Mouse (Mus musculus) cerebellum, postnatal 36 days (tissue): ENCODE data around the gene Nrbf2.

ENCODE experiments used
- DNase-seq, 2 experiments: peaks; one replicate each; pipeline ENCODE4 v3.0.0; 2021 to 2022; ENCODE audit warnings: mixed read lengths in 2 of 2

Nrbf2 gene

DNA sequence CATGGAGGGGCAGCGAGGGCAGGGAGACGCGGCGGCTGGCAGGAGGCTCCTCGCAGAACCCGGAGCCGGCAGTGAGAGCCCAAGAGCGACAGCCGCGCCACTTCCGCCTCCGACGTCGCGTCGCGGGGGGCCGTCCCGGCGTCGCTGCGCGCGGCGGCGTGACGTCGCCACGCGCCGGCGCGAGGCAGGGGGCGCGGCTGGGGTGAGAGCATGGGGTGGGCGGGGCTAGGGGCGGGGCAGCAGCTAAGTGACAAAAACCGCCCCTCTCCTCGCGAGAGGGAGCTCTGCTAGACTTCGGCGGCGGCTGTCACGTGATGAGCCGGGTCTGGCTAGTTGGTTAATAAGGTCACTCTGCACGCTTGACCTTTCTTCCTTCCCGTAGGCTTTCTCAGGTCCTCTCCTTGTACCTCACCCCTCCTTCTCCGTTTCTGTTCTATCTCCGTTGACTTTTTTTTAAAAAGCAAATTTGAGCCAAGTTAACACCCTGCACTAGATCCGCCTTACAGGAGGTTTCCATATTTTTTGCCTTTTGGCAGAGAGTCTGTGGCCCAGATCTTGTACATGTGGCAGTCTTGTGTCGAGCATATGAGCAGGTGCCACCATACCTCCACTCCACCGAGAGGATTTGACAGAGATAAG, at the start of gene Nrbf2:
Nrbf2 (minus strand) TSS at position 130 of the 639 bp plus-strand sequence.
- DNase-seq: peak; percentile 77 to 87

DNA sequence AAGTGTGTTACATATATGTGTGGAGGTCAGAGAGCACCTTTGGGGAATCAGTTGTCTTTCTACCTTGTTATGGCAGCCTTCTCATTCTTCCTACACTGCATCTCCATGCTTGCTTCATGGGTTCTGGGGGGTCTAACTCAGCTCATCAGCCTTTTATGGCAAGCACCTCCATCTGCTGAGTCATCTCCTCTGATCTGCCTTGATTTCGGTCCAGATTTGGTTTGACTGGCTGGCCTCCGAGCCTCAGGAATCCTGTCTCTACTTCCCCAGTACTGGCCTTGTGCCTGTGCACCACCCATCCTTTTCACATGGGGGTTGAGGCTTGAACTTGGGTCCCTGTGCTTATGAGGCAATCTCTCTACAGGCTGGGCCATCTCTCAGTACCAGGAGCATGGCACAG, 45.5 kb upstream of the Nrbf2 start:
- no peak for DNase-seq

GRCm38 (mm10) chr10:67329661-67330060, 44.6 kb upstream of the Nrbf2 start:
- no peak for DNase-seq

GRCm38 (mm10) chr10:67328208-67328607, 43.1 kb upstream of the Nrbf2 start:
- no peak for DNase-seq

DNA sequence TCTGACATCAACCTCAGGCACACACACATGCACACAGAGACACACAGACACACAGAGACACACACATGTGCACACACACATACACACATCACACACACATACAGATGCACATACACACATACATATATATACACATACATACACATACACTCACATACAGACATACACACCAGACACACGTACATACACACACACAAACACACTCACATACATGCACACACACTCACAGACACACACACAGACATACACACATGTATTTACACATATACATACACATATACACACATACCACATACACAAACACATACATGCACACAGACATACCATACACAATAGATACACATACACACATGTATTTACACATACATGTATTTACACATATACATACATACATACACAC, 38.9 kb upstream of the Nrbf2 start:
- DNase-seq: no peak

DNA sequence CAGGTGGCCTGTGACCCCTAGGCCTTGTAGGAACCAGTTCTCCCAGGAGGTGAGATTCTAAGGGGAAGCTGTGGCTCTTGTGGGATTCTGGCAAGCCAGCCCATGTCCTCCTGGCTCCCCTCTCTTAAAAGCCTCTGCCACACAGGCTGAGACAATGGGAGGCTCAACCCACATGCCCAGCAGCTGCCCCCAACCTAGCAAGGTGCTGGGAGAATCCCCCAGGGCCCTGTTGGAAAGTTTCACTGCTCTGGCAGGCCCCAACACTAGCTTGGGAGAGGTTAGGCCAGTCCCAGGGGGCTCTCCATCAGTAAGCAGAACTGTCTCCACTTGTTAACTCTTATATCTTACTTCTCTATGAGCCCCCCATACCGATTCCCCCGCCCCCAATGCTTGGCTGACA, 36.3 kb upstream of the Nrbf2 start:
- no peak for DNase-seq

DNA sequence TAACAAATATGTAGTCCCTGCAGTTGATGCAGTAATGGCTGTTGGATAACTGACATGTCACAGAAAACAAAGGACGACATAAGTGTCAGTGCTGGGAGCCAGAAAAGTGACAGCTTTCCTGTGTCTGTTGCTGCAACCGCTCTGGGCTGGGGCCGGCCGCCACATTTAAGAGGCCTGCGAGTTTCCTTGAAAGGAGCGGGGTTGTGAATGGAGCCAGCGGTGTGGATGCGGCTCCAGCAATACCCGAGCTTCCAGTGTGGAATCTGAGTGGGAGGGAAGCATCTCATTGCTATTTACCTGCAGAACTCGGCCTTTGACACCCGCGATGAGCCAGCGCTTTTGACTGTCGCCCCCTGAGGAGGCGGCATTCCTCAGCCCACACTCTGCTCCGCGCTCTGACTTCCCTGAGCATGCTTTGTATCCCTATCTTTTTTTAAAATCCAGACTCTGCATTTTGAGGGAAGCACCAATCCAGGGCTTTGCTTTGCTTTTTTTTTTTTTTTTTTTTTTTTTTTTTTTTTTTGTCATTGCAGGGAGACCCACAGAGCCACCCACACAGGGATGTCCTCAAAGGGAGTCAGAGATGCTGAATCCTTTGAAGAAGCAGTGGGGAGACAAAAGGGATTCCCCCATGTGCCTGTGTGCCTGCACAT, 35.2 kb upstream of the Nrbf2 start:
- DNase-seq: no peak

- no peak for DNase-seq
These were observed 34.1 kb upstream of the Nrbf2 start for GRCm38 (mm10) chr10:67319016-67319725.

DNA sequence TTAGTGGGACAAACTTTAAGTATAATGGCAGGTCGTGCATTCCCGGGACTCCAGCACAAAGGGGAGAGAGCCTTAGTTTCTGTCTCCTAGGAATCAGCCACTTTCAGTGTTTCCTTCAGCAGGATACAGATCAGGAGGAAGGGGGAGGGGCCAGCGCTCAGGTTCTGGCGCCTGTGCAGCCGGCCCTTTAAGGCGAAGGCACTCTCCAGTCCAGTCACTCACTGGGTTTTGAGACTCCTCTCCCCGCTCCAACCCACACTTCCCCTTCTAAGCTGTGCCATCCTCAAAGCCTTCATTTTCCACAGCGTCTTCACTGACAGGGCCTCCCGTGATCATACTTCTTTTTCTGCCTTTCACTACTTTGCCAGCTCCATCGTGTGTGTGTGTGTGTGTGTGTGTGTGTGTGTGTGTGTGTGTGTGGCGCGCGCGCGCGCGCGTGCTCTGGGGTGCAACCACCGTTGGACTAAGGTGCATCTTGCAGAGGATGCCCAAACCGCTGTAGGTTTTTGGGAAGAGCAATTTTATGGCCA, 32.9 kb upstream of the Nrbf2 start:
- DNase-seq: peak in 1 of 2 experiments; percentile 10

- DNase-seq: peak; percentile 41 to 51
These were observed 29.8 kb upstream of the Nrbf2 start for GRCm38 (mm10) chr10:67314811-67315435.

DNA sequence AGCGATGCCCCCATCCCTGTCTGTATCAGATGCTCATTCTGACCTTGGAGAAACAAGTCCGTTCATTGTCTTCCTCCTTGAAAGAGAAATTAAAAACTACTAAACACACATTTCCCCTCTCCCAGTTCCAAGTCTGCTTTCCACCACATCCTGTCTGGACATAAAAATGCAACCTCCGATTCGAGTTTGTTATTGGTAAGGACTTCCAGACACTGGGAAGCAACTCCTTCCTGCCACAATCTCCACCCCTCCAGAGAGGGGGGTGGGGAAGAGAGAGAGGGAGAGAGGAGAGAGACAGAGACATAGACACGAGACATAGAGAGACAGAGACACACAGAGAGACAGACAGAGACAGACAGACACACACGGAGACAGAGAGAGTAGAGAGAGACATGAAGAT, 27.4 kb upstream of the Nrbf2 start:
- no peak for DNase-seq

DNA sequence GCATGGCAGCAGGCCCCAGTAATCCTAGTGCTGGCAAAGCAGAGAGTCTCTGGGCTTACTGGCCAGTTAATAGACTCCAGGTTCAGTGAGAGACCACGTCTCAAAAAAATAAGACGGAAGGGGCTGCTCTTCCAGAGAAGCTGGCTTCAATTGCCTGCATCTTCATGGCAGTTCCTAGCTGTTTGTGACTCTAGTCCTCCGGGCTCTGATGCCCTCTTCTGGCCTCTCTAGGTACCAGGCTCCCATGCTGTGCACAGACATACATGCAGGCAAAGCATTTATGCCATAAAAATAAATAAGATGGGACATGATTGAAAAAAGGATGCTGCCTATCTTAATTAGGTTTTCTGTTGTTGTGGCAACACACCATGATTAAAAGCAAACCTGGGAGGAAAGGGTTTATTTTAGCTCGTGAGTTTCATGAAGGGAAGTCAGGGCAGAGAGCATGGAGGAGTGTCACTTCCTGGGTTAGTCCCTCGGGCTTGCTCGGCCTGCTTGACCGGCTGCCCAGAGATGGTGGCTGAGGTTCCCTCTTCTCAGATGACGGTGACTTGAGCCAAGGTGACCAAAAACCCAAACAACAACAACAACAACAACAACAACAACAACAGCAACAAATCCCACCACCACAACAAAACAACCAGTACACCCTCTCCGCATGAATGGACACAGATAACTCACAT, 26.3 kb upstream of the Nrbf2 start:
- DNase-seq: peak; percentile 50 to 53

- DNase-seq: no peak
These were observed 24.5 kb upstream of the Nrbf2 start for GRCm38 (mm10) chr10:67309483-67310138.

- DNase-seq: no peak
These were observed 17.2 kb upstream of the Nrbf2 start for GRCm38 (mm10) chr10:67302340-67302739.

DNA sequence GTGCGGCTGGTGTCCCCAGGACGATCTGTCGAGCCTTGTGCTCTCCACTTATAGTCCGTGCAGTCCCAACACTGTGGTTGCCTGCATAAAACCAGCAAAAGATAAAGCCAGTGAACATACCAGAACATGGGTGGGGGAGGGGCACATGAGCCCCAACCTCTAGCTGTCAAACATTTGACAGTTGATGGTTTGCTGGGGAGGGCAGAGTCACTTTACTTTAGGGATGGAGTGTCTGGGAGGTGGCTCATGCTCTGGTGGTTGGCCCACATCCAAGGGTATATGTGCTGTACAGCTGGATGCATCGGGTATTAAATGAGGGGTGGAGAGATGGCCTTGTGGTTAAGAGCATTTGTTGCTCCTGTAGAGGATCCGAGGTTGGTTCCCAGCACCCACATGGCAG, 15.9 kb upstream of the Nrbf2 start:
- no peak for DNase-seq

DNA sequence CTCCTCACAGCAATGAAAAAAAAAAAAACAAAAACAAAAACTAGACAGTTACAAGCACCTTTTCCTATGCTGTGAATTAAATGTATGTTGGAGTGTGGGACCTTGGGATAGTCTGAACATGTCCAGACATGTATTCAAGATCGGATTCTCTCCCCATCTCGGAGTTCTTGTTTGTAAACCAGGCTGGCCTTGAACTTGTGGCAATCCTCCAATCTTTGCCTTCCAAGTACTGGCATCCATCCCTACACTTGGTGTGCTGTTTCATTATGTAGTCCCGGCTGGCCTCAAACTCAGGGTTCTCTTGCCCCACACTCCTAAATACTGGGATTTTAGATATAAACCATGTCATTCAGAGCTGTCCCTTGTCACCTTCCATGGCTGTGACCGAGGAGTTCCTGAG, 14.2 kb upstream of the Nrbf2 start:
- no peak for DNase-seq

GRCm38 (mm10) chr10:67298856-67299255, 13.8 kb upstream of the Nrbf2 start:
- no peak for DNase-seq

DNA sequence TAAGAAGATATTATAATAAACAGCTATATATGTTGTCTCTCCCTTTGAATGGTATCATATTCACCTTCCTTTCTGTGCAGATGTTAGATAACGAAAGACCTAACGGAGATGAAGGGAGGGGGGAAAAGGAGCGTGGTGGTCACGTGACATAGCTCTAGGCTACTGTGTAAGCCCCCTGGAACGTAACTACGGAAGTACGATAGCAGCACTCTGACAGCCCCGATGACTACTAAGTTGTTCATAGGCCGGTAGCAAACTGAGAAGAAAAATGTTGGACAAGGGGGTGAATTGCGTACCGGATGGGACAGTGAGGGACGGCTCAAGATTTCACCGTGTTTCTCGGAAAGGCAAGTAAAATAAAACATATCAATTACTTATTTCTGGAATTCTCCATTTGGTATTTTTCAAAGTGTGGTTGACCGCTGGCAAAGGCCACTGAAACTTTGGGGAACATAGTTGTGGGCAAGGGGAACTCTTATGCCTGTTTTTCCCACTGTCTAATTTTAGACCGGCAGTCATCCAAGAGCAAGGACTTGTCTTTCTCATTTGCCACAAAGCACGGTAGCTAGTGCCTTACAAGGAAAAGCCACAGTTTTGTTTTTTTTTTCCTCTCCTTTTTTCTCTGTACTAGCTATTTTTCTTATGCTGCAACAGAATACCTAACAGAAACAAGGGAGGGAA, 12.2 kb upstream of the Nrbf2 start:
- no peak for DNase-seq

DNA sequence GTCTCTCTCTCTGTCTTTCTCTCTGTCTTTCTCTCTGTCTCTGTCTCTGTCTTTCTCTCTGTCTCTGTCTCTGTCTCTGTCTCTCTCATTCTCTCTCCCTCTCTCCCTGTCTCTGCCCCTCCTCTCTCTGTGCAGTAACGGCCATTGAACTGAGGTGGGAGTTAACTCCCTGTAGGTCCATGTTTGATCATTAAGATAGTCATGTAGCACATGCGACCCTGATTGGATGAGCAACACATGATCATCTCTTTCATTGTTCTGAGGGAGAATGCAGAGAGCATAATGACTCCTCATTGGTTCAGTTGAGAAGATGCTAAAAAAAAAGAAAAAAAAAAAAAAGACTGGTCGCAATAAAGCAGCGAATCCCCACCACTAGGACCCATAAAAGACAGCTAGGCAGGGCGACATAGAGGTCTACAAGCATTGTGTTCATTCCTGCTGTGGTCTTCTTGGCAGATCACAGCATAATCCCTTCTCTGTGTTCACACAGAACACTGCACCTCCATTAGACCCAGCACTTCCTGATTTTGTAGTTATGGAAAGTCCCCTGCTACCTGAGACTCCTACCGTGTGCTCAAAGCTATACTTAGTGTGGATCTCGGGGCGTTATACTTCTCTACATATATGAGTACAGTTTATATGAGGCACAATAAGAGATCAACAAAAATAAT, 11.5 kb upstream of the Nrbf2 start:
- no peak for DNase-seq

DNA sequence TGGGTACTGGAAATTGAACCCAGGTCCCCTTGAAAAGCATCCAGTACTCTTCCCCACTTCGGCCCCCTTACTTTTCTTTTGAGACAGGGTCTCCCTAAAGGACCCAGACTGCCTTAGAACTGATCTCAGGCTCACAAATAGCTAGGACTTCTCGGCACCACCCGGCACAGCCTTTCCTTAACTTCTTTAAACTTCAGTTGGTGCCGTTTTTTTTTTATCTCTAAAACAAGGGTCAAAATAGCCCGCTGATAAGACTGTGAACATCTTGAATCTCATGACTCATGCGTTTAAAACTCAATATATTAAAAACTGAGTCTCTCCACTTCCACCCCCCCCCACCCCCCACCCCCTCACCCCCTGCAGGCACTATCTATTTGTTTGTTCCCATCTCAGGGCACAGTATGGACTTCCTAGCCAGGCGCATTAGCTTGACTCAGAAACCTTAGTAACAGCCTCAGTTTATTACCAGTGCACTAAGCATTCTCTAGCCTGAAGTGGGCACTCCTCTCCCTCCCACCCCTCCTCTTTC, 10.9 kb upstream of the Nrbf2 start:
- no peak for DNase-seq

- DNase-seq: no peak
These were observed 10.2 kb upstream of the Nrbf2 start for GRCm38 (mm10) chr10:67295331-67295730.
